Mouse (Mus musculus): ENCODE measurements around the gene Eif4ebp2. TPM values are rescaled to one million over a fixed set of nuclear protein-coding genes. Genes with fewer than 3 reads are reported as not detected.

Gene Eif4ebp2
- total and polyA plus RNA-seq, 3 experiments = 53.3 to 71.3 (median 70.9) TPM

DNA sequence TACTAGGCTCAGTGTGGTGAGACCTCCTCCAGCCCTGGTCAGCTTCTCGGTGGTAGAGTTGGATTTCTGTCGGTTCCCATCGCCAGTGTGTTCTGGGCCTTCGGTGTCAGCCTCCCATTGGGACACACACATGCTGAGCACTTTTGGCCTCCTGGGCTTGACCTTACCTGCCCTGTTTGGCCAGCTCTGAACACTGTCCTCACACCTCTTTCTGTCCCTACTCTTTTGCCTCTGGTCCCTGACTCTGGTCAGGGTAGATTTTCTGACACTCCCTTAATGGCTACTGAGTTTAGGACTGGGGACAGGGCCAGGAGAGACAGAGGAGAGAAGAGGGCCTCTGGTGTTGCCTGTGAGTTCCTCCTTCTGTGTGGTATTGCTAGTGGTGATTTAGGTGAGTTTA, 27.5 kb upstream of the Eif4ebp2 start:
- WGBS = 84% methylated on average over 4 of the region's 4 CpGs
- DNase-seq = no peak
- H3K36me3 ChIP-seq (ENCODE audit: control insufficient read depth, insufficient read depth, low read length) = no peaks in the 10 kb centered on the region
- intact Hi-C loops (cut with DNase I) = loop anchor here (5.0 kb wide), 1 partner anchor 167 kb away; the partner anchor contains the start of gene Ppa1
- peaks cover 4% of the 10 kb centered on the region for H3K4me1 ChIP-seq (ENCODE audit: control insufficient read depth, insufficient read depth, low read length)
- no peak overlapping the region for H3K27ac ChIP-seq
- H3K9ac ChIP-seq (ENCODE audit: low read depth, low read length) = no peak overlapping the region
- no peak overlapping the region for H3K4me3 ChIP-seq
- TF ChIP-seq EP300 (IDR thresholded peaks at IDR 0.05; ENCODE audit: insufficient read depth, low read depth, low read length) (no peak), CTCF (IDR thresholded peaks at IDR 0.05) (no peak), POLR2A (IDR thresholded peaks at IDR 0.05; ENCODE audit: insufficient read depth, low read depth, low read length) (no peak)
- H3K79me2 ChIP-seq (replicated peaks; ENCODE audit: control insufficient read depth, insufficient read depth, low read length) = no peaks in the 10 kb centered on the region
- no peaks in the 10 kb centered on the region for H3K27me3 ChIP-seq (ENCODE audit: control insufficient read depth, insufficient read depth, low read length)

DNA sequence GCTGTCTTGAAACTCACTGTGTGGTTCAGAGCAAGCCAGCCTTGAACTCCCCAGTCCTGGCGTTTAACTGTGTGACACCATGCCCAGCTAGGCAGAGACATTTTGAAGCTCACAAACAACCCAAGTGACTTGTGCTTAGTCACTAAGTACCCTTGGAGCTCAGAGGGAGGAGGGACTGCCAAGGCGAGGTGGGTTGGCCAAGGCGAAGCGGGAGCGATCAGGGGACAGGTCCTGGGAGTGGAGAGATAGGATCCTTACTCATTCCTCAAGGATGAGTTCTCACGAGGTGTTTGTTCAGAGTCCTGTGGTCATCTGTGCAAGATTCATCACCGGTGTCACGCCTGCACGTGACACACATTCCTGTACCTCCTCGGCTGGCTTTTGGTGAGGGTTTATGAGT, 27.0 kb upstream of the Eif4ebp2 start:
- Histone ChIP-seq H3K4me1 (ENCODE audit: control insufficient read depth, insufficient read depth, low read length) (peaks cover 4% of the 10 kb centered on the region), H3K79me2 (replicated peaks; ENCODE audit: control insufficient read depth, insufficient read depth, low read length) (no peaks in the 10 kb centered on the region), H3K36me3 (ENCODE audit: control insufficient read depth, insufficient read depth, low read length) (no peaks in the 10 kb centered on the region), H3K27ac (no peak overlapping the region), H3K27me3 (ENCODE audit: control insufficient read depth, insufficient read depth, low read length) (no peaks in the 10 kb centered on the region), H3K4me3 (no peak overlapping the region), H3K9ac (ENCODE audit: low read depth, low read length) (no peak overlapping the region)
- 89% methylated on average over 10 of the region's 10 CpGs for WGBS
- intact Hi-C loops (cut with DNase I) = loop anchor here (5.0 kb wide), 1 partner anchor 168 kb away; the partner anchor contains the start of gene Ppa1
- DNase-seq = no peak
- no peak for TF ChIP-seq CTCF (IDR thresholded peaks at IDR 0.05)
- TF ChIP-seq POLR2A (IDR thresholded peaks at IDR 0.05; ENCODE audit: insufficient read depth, low read depth, low read length) = no peak
- no peak for TF ChIP-seq EP300 (IDR thresholded peaks at IDR 0.05; ENCODE audit: insufficient read depth, low read depth, low read length)

DNA sequence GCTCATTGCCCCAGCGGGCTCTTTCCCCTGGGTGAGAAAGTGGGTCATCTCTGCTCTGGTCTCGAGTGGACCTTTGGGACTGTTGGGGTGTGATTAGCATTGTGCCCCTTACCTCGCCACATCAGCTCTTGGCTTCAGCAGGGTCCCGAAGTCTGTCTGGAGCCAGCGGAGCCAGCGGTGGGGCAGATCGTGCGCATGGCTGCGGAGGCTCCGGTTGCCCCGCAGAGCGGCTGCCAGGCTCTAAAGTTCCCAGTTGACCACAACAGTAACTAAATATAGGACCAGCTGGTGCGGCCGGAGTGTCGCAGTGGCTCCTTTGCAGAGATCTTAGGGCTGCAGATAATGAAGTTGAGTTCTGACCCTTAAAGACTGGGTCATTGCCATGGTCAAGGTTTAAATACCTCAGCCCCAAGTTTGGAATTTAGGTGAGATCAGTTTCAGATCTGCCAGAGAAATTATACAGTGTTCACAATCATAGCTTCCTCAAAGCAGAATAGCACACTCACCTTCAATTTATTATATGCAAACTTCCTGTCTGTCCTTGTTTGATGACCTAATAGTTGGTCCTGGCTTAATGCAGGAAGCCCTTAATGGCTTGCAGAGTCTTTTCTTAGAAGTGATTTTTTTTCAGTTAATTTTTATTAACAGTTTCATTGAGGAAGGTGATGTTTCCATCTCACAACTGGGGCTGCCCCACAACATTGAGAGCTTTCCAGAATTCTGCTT, 24.1 kb upstream of the Eif4ebp2 start:
- peak; percentile 54 to 61 for DNase-seq
- H3K4me1 ChIP-seq (ENCODE audit: control insufficient read depth, insufficient read depth, low read length) = peaks cover 5% of the 10 kb centered on the region
- H3K36me3 ChIP-seq (ENCODE audit: control insufficient read depth, insufficient read depth, low read length) = no peaks in the 10 kb centered on the region; the same call in 1 of the 2 replicates
- peak overlapping the region; percentile 91 for H3K9ac ChIP-seq (ENCODE audit: low read depth, low read length)
- intact Hi-C loops (cut with DNase I) = loop anchor here (5.0 kb wide), 1 partner anchor 171 kb away; the partner anchor contains the start of gene Ppa1
- H3K79me2 ChIP-seq (replicated peaks; ENCODE audit: control insufficient read depth, insufficient read depth, low read length) = no peaks in the 10 kb centered on the region
- no peaks in the 10 kb centered on the region for H3K27me3 ChIP-seq (ENCODE audit: control insufficient read depth, insufficient read depth, low read length)
- TF ChIP-seq EP300 (IDR thresholded peaks at IDR 0.05; ENCODE audit: insufficient read depth, low read depth, low read length) (no peak), CTCF (IDR thresholded peaks at IDR 0.05) (no peak), POLR2A (IDR thresholded peaks at IDR 0.05; ENCODE audit: insufficient read depth, low read depth, low read length) (no peak)
- 9% methylated on average over 15 of the region's 15 CpGs for WGBS
- H3K27ac ChIP-seq = peak overlapping the region; percentile 87
- peak overlapping the region; percentile 60 for H3K4me3 ChIP-seq

DNA sequence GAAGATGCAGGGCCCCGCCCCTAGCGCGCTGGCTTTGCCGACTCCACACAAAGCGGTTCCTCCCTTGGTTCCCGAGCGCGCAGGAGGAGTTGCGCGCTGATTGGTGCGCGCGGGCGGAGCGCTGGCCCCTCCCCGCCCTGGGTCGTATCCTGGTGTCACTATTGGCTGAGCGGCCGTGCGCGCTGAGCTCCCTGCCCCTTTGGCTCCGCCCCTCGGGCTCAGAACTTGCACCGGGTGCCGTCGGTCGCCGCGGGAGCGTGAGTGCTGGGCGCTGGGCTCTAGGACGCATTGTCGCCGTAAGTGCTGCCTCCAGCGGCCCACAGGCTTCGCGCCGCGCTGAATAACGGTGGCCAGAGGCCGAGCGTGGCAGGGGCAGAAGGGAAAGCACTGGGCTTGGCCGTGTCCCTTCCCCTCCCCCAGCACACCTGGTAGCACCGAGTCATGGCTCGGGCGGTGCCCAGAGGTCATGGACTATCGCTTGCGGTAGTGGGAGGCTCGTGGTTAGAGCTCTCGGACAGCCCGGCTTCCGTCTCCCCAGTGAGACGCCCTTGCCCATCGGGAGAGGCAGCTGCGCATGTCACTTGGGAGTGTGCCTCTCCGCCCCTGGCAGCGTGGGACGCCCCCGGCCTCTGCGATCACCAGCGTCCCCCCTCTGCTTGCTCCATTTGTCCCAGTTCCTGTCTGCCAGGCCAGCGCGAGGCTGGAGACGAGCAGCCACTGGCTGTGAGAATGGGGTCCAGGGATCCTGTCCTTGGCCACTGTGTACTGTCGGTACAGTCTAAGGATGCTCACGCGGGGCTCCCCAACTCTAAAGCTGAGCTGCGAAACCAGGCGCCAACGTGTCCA, 23.4 kb upstream of the Eif4ebp2 start, which contains the start of gene Lrrc20:
Lrrc20 (plus strand) TSS at position 208 of the 846 bp plus-strand sequence.
- Histone ChIP-seq H3K27ac (peak within 1 kb of the TSS; percentile 87), H3K27me3 (ENCODE audit: control insufficient read depth, insufficient read depth, low read length) (no peaks in the 10 kb centered on the region), H3K4me3 (peak within 1 kb of the TSS; percentile 60), H3K9ac (ENCODE audit: low read depth, low read length) (peak within 1 kb of the TSS; percentile 91), H3K79me2 (replicated peaks; ENCODE audit: control insufficient read depth, insufficient read depth, low read length) (no peaks in the 10 kb centered on the region), H3K36me3 (ENCODE audit: control insufficient read depth, insufficient read depth, low read length) (no peaks in the 10 kb centered on the region; the same call in 1 of the 2 replicates), H3K4me1 (ENCODE audit: control insufficient read depth, insufficient read depth, low read length) (peaks cover 5% of the 10 kb centered on the region)
- TF ChIP-seq POLR2A (IDR thresholded peaks at IDR 0.05; ENCODE audit: insufficient read depth, low read depth, low read length) (peak; percentile 82), EP300 (IDR thresholded peaks at IDR 0.05; ENCODE audit: insufficient read depth, low read depth, low read length) (no peak), CTCF (IDR thresholded peaks at IDR 0.05) (peak; percentile 38)
- WGBS = under 1% methylated on average over 70 of the region's 70 CpGs
- peak; percentile 93 to 97 for DNase-seq
- intact Hi-C loops (cut with DNase I) = loop anchor here (5.0 kb wide), 1 partner anchor 171 kb away; the partner anchor contains the start of gene Ppa1

DNA sequence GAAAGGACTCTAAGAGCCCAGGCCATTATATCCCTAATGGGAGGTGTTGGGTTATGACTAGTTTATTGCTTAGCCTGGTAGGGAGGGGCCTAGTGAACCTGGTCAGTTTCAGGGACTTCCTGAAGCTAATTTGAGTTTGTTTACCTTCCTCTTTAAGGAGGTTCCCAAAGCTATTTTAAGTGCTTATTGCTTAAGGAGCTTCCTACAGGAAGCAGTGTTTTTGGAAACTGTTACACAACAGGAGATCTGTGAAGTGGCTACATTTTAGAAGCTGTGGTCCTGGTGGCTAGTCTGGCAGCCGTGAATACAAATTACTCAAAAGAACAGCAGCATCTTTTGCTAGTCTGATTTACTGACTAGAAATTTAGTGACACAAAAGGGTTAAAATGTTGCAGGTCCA, 21.9 kb upstream of the Eif4ebp2 start:
- H3K79me2 ChIP-seq (replicated peaks; ENCODE audit: control insufficient read depth, insufficient read depth, low read length) = no peaks in the 10 kb centered on the region
- H3K27me3 ChIP-seq (ENCODE audit: control insufficient read depth, insufficient read depth, low read length) = no peaks in the 10 kb centered on the region
- no peak overlapping the region for H3K9ac ChIP-seq (ENCODE audit: low read depth, low read length)
- intact Hi-C loops (cut with DNase I) = no loop called here
- H3K4me3 ChIP-seq = no peak overlapping the region
- no peak for TF ChIP-seq CTCF (IDR thresholded peaks at IDR 0.05)
- TF ChIP-seq EP300 (IDR thresholded peaks at IDR 0.05; ENCODE audit: insufficient read depth, low read depth, low read length) = no peak
- TF ChIP-seq POLR2A (IDR thresholded peaks at IDR 0.05; ENCODE audit: insufficient read depth, low read depth, low read length) = no peak
- no peak for DNase-seq
- peaks cover 5% of the 10 kb centered on the region for H3K4me1 ChIP-seq (ENCODE audit: control insufficient read depth, insufficient read depth, low read length)
- peak overlapping the region; percentile 63 for H3K27ac ChIP-seq
- WGBS = 52% methylated on average over 1 of the region's 1 CpGs
- H3K36me3 ChIP-seq (ENCODE audit: control insufficient read depth, insufficient read depth, low read length) = no peaks in the 10 kb centered on the region; the same call in 1 of the 2 replicates
